Mouse (Mus musculus) heart, embryonic 13.5 days (tissue): ENCODE data around the gene Akr1b10. TPM values are rescaled to one million over a fixed set of nuclear protein-coding genes. Genes with fewer than 3 reads are reported as not detected.

Source experiments
- ATAC-seq: fragments of 200-750 bp; cut with Nextera tagmentation; 2 replicates; pipeline ENCODE4 v1.8.0; 2017; ENCODE audit warnings: moderate TSS enrichment; ENCODE audit not compliant: insufficient number of reproducible peaks, low FRiP score, low TSS enrichment; ENCODE audit errors: extremely low read depth
- H3K27ac ChIP-seq: fragments of 300-500 bp; sonication (generic); replicated peaks from 2 replicates; pipeline ENCODE4 v1.5.1; 2015; ENCODE audit warnings: moderate library complexity, mild to moderate bottlenecking, inconsistent platforms
- H3K27me3 ChIP-seq: fragments of 300-500 bp; sonication (generic); replicated peaks from 2 replicates; pipeline ENCODE4 v1.6.1; 2015; ENCODE audit warnings: mild to moderate bottlenecking, inconsistent platforms
- H3K36me3 ChIP-seq: fragments of 300-500 bp; sonication (generic); 2 replicates; pipeline ENCODE4 v1.6.1; 2015; ENCODE audit warnings: mild to moderate bottlenecking, inconsistent platforms
- H3K4me1 ChIP-seq: fragments of 300-500 bp; sonication (generic); 2 replicates; pipeline ENCODE4 v1.6.1; 2015; ENCODE audit warnings: inconsistent platforms
- H3K4me2 ChIP-seq: fragments of 300-500 bp; sonication (generic); 2 replicates; pipeline ENCODE4 v1.6.1; 2015; ENCODE audit warnings: inconsistent platforms, mild to moderate bottlenecking, moderate library complexity
- H3K4me3 ChIP-seq: fragments of 300-500 bp; sonication (generic); 2 replicates; pipeline ENCODE4 v1.5.1; 2015; ENCODE audit warnings: moderate library complexity, mild to moderate bottlenecking, inconsistent platforms
- H3K9ac ChIP-seq: fragments of 300-500 bp; sonication (generic); 2 replicates; pipeline ENCODE4 v1.6.1; 2015; ENCODE audit warnings: inconsistent platforms, mild to moderate bottlenecking, moderate library complexity
- H3K9me3 ChIP-seq: fragments of 300-500 bp; sonication (generic); 2 replicates; pipeline ENCODE4 v1.6.1; 2016; ENCODE audit warnings: inconsistent platforms
- WGBS: fragments of 180-500 bp; shearing (Covaris S2); methylation state at CpG from one replicate; pipeline ENCODE4 v1.1.7; 2015; ENCODE audit warnings: mixed read lengths; 5-methylcytosine and 5-hydroxymethylcytosine counted together
- polyA plus RNA-seq: library from polyadenylated mRNA; unstranded; fragments of >200 nt; fragmentation: Nextera tagmentation; extraction: Ambion mirVana; gene quantifications from 2 replicates; pipeline ENCODE4 v1.2.1, GENCODE M21; 2015

The Akr1b10 gene
- polyA plus RNA-seq, 1 experiment from 2014 or later = 55.7 TPM

- H3K4me1 ChIP-seq = peaks cover 30% of the 10 kb centered on the region
- ATAC-seq = no peak
- H3K4me2 ChIP-seq = no peak overlapping the region
- no peaks in the 10 kb centered on the region for H3K9me3 ChIP-seq
- H3K4me3 ChIP-seq = no peak overlapping the region
- H3K27ac ChIP-seq = no peak overlapping the region
- H3K9ac ChIP-seq = no peak overlapping the region
- no peaks in the 10 kb centered on the region for H3K36me3 ChIP-seq
- H3K27me3 ChIP-seq = no peaks in the 10 kb centered on the region
- 86% methylated on average over 3 of the region's 3 CpGs for WGBS
Observed at GRCm38 (mm10) chr6:34352401-34352800, 31.6 kb upstream of the Akr1b10 start.

- no peak for ATAC-seq
- H3K27me3 ChIP-seq = no peaks in the 10 kb centered on the region
- H3K9me3 ChIP-seq = no peaks in the 10 kb centered on the region
- H3K4me1 ChIP-seq = peaks cover 30% of the 10 kb centered on the region
- H3K36me3 ChIP-seq = no peaks in the 10 kb centered on the region
- 15% methylated on average over 16 of the region's 16 CpGs for WGBS
- peak within 1 kb of the TSS; percentile 79 for H3K27ac ChIP-seq
- H3K9ac ChIP-seq = peak within 1 kb of the TSS; percentile 64
- peak within 1 kb of the TSS; percentile 44 for H3K4me3 ChIP-seq
- peak within 1 kb of the TSS; percentile 68 for H3K4me2 ChIP-seq
Observed at GRCm38 (mm10) chr6:34353658-34354353, 30.2 kb upstream of the Akr1b10 start, which contains the start of gene Akr1b8. Gene Akr1b8 (plus strand): TSS chr6:34354119.

GRCm38 (mm10) chr6:34354354-34355348 lies 29.4 kb upstream of the Akr1b10 start:
- Histone ChIP-seq H3K27ac (peak overlapping the region; percentile 79), H3K4me2 (peak overlapping the region; percentile 68), H3K4me1 (peaks cover 30% of the 10 kb centered on the region), H3K4me3 (peak overlapping the region; percentile 44), H3K27me3 (no peaks in the 10 kb centered on the region), H3K9ac (peak overlapping the region; percentile 64; the same call in 1 of the 2 replicates), H3K36me3 (no peaks in the 10 kb centered on the region), H3K9me3 (no peaks in the 10 kb centered on the region)
- ATAC-seq = no peak
- 49% methylated on average over 8 of the region's 8 CpGs for WGBS

GRCm38 (mm10) chr6:34355349-34355747 lies 28.7 kb upstream of the Akr1b10 start:
- Histone ChIP-seq H3K4me2 (no peak overlapping the region), H3K9me3 (no peaks in the 10 kb centered on the region), H3K36me3 (no peaks in the 10 kb centered on the region), H3K27me3 (no peaks in the 10 kb centered on the region), H3K4me1 (peaks cover 30% of the 10 kb centered on the region), H3K4me3 (no peak overlapping the region), H3K27ac (peak overlapping the region; percentile 40; the same call in 1 of the 2 replicates), H3K9ac (no peak overlapping the region)
- 30% methylated on average over 6 of the region's 6 CpGs for WGBS
- no peak for ATAC-seq

GRCm38 (mm10) chr6:34355841-34356240 lies 28.2 kb upstream of the Akr1b10 start:
- ATAC-seq = no peak
- Histone ChIP-seq H3K27me3 (no peaks in the 10 kb centered on the region), H3K9ac (no peak overlapping the region), H3K27ac (no peak overlapping the region), H3K4me2 (no peak overlapping the region), H3K36me3 (no peaks in the 10 kb centered on the region), H3K9me3 (no peaks in the 10 kb centered on the region), H3K4me3 (no peak overlapping the region), H3K4me1 (peaks cover 30% of the 10 kb centered on the region)
- WGBS = 59% methylated on average over 9 of the region's 9 CpGs

GRCm38 (mm10) chr6:34364217-34365136 lies 19.5 kb upstream of the Akr1b10 start:
- Histone ChIP-seq H3K4me3 (no peak overlapping the region), H3K9ac (no peak overlapping the region), H3K36me3 (peaks cover 11% of the 10 kb centered on the region; the same call in 1 of the 2 replicates), H3K4me1 (peaks cover 3% of the 10 kb centered on the region; the same call in 1 of the 2 replicates), H3K27ac (no peak overlapping the region), H3K4me2 (no peak overlapping the region), H3K9me3 (no peaks in the 10 kb centered on the region), H3K27me3 (no peaks in the 10 kb centered on the region)
- no peak for ATAC-seq
- 77% methylated on average over 12 of the region's 12 CpGs for WGBS

GRCm38 (mm10) chr6:34367998-34368397 lies 16.0 kb upstream of the Akr1b10 start:
- Histone ChIP-seq H3K36me3 (peaks cover 11% of the 10 kb centered on the region; the same call in 1 of the 2 replicates), H3K4me2 (no peak overlapping the region), H3K9me3 (no peaks in the 10 kb centered on the region), H3K9ac (no peak overlapping the region), H3K4me3 (no peak overlapping the region), H3K4me1 (peaks cover 3% of the 10 kb centered on the region; the same call in 1 of the 2 replicates), H3K27me3 (no peaks in the 10 kb centered on the region), H3K27ac (no peak overlapping the region)
- ATAC-seq = no peak
- 62% methylated on average over 9 of the region's 9 CpGs for whole genome bisulfite sequencing

GRCm38 (mm10) chr6:34370081-34370480 lies 13.9 kb upstream of the Akr1b10 start:
- Histone ChIP-seq H3K4me1 (peaks cover 3% of the 10 kb centered on the region; the same call in 1 of the 2 replicates), H3K9ac (no peak overlapping the region), H3K9me3 (no peaks in the 10 kb centered on the region), H3K27ac (no peak overlapping the region), H3K4me2 (no peak overlapping the region), H3K27me3 (no peaks in the 10 kb centered on the region), H3K4me3 (no peak overlapping the region), H3K36me3 (peaks cover 2% of the 10 kb centered on the region; the same call in 1 of the 2 replicates)
- no peak for ATAC-seq
- WGBS = 80% methylated on average over 8 of the region's 8 CpGs

GRCm38 (mm10) chr6:34371700-34372351 lies 12.2 kb upstream of the Akr1b10 start:
- H3K9ac ChIP-seq = peak overlapping the region; percentile 73
- no peaks in the 10 kb centered on the region for H3K27me3 ChIP-seq
- H3K9me3 ChIP-seq = no peaks in the 10 kb centered on the region
- H3K36me3 ChIP-seq = no peaks in the 10 kb centered on the region
- no peak overlapping the region for H3K27ac ChIP-seq
- ATAC-seq = no peak
- peaks cover 3% of the 10 kb centered on the region; the same call in 1 of the 2 replicates for H3K4me1 ChIP-seq
- H3K4me2 ChIP-seq = peak overlapping the region; percentile 59
- peak overlapping the region; percentile 27; the same call in 1 of the 2 replicates for H3K4me3 ChIP-seq
- 24% methylated on average over 18 of the region's 18 CpGs for whole genome bisulfite sequencing

GRCm38 (mm10) chr6:34373841-34374240 lies 10.2 kb upstream of the Akr1b10 start:
- no peaks in the 10 kb centered on the region for H3K4me1 ChIP-seq
- H3K4me3 ChIP-seq = no peak overlapping the region
- H3K9me3 ChIP-seq = no peaks in the 10 kb centered on the region
- WGBS = 65% methylated on average over 7 of the region's 7 CpGs
- H3K27ac ChIP-seq = no peak overlapping the region
- no peak overlapping the region for H3K9ac ChIP-seq
- H3K36me3 ChIP-seq = no peaks in the 10 kb centered on the region
- H3K27me3 ChIP-seq = no peaks in the 10 kb centered on the region
- no peak overlapping the region for H3K4me2 ChIP-seq
- ATAC-seq = no peak
